Mouse (Mus musculus): ENCODE data around the gene Inpp5b.
"Not testable (repeated sequence)": the region's sequence is repeated elsewhere in the genome, so short reads cannot be mapped to it uniquely, and the experiment has no call there.

The Inpp5b gene

DNA sequence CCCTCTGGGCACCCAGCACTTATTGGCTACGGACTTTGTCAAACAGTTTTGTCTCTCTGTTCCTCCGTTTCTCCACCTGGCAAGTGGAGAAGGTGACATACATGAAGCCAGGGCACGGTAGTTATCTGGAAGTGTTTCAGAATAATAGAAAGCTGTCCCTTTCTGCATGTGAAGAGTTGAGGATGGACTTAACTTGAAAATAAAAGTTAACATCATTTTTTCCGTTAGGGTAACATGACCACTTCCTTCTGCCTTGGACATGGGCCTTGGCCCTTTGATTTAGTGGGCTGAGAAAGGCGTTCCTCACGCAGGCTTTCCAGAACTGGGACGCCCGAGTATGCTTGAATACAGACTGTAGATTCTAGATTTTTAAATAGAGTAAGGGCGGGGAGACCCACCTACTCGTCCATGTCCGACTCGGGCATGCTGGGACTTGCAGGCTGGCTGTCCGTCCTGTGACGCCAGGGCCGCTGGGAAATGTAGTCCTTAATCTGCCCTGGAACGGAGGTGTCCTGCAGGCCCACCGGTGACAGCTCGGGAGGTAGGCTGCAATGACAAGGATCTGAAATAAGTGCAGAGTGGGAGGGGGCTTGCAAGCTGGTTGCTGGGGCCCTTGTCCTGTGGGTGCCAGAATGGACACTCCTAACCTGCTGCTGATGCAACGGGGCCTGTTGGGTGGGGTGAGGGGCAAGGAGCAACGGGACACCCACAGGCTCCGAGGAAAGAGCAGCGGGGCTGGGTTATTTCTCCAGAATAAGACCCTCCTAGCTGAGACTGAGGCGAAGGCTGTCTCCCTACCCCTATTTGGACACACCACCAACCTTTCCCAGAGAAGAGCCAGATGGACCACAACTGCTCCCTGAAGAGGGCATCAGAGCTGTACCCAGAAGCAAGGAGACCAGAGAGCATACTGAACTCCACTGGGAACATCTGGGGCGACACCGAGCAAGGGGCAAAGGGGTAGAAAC is at the start of gene Inpp5b:
Gene Inpp5b (plus strand): TSS at position 475 of the 968 bp plus-strand sequence.
- DNase-seq: peak; percentile 84 to 88

DNA sequence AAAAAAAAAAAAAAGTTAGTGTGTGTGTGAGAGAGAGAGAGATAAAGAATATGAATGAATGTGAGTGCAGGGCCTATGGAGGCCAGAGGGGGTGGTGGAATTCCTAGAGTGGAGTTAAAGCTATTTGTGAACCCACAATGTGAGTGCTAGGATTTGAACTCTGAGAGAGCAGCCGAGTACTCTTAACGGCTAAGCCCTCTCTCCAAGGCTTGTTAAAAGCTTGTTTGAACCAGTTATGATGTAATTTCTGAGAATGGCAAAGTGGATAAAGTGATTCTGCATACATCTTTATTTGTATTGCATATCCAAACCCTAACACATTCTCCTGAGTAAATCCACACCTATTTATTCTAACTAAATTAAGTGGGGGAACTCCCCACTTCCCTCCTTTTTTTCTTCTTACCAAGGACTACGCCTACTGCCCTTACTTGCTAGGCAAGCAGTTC is 49.2 kb upstream of the Inpp5b start:
- DNase-seq: no peak

DNA sequence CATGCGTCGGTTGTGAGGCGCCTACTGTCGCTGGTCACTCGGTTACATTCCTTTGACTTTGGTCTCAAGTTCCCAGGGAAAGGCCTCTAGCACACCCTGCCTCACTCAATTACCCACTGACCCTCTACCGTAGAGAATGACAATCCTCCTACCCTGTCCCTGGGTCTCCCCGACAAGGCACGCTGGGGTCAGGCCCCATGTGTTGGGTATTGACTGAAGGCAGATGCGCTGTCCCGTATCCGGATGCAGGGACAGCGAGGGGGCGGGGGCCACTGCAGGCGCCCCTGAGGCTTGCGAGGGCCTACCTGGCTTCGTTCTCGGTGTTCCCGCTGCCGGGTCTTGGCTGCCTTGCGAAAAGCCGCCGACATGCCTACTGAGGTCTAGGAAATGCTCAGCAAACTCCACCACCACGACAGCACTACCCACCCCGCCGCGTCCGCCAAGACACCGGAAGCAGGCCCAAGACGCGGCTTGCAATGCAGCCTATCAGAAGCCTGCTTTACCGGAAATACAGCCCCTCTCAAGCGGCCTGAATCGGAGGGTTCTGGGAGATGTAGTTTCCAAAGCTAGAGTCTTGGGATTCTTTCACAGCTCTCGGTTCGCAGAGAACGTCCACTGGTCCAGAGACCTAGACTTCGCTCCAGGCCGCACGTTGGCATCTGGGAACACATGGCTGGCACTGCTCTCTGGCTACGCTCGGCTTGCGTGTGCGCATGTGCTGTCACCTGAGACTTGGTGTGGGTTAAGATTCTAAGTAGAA is 48.3 kb upstream of the Inpp5b start, which contains the start of gene Utp11:
Gene Utp11 (minus strand): TSS at position 466 of the 760 bp plus-strand sequence.
- peak; percentile 87 to 88 for DNase-seq

DNA sequence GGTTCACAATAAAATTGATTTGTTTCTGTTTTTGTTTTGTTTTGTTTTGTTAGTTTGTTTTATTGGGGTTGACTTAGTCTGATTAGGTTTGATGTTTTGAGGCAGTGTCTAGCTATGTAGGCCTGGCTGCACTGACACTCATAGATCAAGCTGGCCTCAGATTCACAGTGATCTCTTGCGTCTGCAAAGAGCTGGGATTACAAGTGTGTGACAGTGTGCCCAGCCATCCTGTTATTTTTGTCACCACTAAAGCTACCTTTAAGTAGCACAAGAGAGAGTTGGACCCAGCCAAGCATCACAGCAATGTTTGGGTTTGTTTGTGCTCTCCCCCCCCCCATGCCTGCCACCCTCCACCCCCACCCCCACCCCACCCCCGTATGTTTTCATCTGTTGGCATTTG is 47.1 kb upstream of the Inpp5b start:
- no peak for DNase-seq

DNA sequence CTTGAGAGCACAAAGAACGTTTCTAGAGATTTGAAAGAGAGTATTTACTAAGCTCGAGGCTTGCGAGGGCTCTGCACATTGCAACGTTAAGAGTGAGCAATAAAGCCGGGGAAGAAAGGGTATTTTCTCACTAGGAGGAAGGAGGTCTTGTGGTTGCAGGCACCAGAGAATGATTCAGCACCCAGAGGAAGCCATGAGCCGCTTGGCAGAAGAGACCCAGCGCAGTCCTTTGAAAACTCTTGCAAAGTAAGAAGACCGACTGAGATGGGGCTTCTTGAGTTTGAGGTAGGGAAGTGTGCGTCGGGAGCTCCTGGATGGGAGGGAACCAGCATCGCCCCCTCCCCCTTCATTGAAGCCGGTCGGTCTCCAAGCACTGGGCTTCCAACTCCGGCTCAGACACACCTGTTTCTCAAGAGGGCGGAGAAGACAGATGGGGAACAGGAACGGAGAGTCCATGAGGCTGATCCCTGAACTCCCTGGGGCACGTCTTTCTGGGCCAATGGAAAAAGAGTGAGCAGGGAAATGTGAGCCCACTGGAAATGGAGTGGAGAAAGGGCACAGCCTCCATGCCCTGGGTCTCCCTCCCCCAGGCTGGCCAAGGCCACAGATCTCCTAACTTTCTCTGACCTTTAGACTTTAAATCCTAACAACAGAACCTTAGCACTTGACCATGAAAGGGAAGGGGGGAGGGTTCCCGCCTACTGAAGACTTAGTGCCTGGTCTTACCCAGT is 45.7 kb upstream of the Inpp5b start:
- DNase-seq: no peak

DNA sequence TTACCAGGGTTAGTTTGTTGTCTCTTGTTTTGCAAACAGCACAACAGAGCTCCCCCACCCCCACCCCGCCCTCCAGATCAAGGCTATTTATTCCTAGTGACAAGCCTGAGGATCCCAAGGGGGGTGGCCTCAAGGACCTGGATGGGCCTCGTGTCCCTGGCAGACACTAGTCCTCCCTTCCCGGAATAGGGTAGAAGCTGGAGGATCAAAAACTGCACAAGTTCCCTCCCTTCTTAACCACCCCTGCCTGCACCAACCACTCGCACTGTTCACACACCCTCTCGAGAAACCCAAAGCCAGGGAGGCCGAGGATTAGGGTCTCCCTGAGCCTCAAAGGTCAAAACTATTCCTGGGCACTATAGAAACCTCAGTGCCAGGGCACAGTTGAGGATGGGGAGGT is 41.9 kb upstream of the Inpp5b start:
- no peak for DNase-seq

DNA sequence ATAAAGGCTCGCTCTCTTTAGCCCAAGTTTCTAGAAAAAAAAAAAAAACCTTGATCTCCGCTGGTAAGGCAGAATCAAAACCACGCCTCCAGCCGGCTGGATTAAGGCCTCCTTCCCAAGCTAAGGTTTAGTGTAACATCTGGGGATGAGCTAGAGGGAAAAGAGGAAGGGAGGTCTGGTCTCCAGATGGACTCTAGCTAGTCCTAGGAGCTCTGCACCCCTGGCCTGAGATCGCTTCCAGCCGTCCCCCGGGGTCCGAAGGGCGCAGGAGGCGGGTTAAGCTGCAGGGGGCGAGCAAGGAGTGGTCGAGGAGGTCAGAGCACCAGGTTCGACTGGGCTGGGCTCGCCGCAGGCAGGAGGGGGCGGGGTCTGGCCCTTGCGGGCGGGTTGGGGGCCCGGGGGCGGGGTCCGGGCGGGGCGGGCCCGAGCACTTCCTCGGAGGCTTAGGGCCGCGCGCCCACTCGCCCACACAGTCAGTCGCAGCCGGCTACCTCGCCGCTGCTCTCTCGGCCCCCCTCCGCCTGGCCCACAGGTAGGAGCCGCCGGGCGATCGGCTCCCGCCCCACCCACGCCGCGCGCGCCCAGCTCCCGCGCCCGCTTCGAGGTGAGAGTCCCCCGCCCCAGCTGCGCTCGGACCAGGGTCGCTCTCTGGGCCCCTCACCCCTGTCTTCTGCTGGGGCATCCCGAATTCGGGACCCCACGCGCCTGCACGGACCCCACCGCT is 41.2 kb upstream of the Inpp5b start, which contains the start of gene Fhl3:
Gene Fhl3 (plus strand): TSS at position 454 of the 724 bp plus-strand sequence.
- DNase-seq: peak in 1 of 2 experiments; percentile 21

DNA sequence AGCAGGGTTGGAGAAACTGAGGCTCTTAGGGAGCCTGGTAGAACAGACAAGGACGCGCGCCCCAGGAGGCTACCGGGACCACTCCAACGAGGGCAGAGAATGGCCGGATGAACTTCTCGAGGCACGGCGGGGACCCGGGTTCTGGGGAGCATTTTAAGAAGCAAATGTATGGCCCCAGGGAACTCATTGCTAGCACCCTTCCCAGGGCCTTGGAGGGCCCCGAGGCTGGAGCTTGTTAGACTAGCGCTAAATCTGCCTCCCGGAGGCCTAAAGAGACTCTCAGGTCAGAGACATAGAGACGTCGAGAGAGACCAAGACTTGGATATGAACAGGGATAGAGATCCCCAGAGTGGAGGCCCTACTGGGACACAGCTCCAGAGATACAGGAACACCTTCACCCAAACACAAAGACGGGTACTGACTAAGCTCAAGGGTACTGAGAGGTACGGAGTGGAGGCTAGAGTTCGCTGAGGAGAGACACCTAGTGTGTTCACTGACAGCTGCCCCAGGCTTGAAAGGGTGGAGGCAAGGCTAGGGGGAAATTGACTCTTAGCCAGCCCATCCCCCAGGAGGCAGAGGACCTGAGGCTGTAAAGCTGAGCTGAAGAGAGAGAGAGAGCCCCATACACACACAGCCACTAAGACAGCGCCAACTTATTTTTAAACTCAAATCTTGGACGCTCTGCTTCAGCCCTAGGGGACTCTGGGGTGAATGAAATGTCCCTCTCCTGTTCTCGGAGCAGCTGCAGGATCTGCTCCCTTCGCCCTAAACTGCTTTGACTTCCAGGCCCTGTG is 40.4 kb upstream of the Inpp5b start:
- DNase-seq: peak; percentile 44 to 56

DNA sequence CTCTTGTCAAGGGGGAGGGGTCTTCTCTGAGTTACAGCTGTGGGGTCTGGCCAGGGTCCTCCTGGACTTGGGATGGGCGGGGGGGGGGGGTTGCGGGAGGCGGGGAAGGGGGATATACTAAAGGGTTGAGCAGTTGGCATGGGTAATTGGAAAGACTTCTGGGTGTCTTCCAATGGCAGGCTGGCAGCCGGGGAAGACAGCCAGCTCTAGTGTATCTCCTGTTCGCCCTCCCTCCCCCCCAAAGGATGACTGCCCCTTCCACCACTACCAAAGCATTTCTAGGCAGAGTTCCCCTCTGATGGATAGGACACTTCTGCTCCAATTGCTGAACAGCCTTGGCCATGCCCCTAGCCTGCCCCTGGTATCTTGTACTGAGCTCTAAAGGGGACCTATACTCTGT is 39.7 kb upstream of the Inpp5b start:
- peak; percentile 73 to 78 for DNase-seq

DNA sequence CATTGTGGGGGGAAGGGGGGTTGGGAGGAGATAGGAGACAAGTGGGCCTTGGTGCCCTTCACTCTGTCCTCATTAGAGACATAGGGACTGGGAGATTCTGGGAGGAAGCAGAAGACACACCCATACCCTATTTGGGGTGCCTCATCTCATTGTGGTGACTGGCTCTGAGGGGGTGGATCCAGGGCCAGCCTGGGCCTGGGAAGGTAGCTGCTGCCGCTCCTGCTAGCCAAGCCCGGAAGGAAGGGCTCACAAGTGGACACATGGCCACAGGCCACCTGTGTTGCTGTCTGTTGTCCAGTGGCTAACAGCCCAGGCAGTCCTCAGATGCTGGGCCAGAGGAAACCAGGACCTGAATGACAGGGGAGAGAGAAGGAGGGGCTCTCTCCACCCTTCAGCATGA is 38.2 kb upstream of the Inpp5b start:
- DNase-seq: peak in 1 of 2 experiments; percentile 25

DNA sequence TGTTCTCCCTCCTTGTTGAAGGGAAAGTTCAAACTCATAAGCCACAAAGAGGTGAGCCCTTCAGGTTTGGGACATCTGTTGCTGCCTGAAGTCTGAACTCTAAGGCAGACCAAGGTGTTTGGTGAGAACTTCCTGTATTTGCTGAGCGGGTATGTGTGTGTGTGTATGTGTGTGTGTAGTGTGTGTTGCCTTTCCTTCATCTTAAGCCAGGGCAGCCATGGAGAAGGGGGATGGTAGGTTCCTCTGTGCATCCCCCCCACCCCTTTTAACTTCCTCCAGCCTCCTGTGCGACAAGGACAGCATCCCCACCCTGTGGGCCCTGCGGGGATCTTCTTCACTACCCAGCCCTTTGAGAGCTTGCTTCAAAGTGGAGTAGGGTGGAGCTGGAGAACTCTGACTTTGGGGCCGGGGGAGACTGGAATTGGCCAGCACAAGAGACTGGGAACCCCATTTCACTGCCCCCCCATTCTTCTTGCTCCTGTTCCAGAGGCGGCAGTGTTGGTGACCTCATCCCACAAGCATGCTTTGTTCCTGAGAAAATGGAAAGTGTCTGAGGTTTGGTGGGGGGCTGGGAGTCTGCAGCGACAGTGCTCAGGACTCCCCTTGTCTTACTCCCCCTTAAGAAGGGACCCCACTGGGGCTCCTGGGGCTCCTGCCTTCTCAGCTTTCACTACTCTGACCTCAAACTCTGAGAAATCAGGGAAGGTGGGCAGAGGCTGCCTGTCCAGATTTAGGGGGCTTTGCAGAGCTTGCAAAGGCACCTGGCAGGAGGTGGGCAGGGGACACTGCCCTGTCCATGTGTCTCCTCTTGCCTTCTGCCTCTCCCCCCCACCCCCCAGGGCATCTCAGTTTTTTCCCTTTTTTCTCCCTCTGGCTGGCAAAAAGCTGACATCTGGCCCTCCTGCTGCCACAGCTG is 37.5 kb upstream of the Inpp5b start:
- DNase-seq: no peak

DNA sequence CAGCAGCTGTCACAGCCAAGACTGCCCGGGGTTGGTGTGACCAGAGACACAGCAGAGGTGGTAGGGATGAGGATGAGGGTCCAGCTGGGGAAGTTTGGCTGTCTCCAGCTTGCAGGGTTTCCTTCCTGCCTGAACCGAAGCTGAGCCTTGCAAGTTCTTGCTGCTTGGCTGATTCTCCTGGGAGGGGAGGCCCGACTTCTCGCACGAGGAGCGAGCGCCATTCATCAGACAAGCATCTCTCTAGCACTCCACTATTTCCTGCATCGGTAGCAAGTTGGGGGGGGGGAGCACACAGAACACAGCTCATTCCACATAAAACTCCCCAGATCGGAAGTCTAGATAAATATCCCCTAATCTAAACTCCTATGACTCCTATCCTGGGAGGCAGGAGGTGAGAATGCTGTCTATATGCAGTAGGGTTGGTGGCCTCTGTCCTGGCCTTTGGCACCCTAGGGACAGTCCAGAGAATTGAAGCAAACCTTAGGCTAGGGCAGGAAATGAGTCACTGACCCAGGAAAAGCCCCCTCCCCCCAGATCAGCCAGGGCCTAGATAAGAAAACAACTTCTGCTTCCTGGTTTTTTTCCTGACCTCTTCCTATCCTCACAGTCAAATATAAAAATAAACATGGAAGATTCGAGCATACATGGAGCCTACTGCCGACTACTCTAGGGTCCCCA is 36.7 kb upstream of the Inpp5b start:
- DNase-seq: no peak

DNA sequence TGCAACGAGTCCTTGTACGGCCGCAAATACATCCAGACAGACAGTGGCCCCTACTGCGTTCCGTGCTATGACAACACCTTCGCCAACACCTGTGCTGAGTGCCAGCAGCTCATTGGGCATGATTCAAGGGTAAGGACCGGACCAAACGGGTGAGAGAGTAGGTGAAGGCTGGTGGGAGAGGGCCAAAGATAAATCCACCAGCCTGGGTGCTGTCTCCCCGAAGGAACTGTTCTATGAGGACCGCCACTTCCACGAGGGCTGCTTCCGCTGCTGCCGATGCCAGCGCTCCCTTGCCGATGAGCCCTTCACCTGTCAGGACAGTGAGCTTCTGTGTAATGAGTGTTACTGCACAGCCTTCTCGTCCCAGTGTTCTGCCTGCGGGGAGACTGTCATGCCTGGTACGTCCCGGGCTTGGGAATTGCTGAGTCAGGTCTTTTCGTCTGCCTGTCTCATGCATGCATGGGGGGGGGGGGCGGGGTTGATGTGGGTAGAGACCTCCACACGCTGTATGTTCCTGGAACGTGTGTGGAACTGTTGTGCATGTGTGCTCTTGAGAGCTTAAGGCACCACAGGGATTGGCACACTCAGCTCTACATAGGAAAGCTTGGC is 35.9 kb upstream of the Inpp5b start:
- DNase-seq: no peak

DNA sequence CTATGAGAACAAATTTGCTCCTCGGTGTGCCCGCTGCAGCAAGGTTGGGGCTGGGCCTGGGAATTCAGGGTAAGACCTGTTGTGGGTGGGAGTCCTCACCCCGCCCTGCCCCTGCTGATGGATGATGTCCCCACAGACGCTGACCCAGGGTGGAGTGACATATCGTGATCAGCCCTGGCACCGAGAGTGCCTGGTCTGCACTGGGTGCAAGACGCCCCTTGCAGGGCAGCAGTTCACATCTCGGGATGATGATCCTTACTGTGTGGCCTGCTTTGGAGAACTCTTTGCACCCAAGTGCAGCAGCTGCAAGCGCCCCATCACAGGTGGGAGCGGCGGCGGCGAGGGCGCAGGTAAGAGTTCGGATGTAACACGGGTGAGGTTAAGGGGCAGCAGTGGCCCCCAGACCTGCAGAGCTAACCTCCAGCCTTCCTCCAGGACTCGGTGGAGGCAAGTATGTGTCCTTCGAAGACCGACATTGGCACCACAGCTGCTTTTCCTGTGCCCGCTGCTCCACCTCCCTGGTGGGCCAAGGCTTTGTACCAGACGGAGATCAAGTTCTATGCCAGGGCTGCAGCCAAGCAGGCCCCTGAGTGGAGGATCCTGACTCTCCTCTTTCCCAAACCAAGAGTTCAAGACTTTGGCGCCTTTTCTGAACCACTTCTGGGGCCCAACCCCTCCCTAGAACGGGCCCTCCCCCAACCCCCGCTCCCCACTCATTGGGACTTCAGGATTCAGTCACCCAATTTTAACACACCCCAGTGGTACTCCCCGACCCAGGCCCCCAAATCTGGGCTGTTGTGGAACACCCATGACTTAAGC is 34.1 kb upstream of the Inpp5b start:
- not testable (repeated sequence) for DNase-seq

DNA sequence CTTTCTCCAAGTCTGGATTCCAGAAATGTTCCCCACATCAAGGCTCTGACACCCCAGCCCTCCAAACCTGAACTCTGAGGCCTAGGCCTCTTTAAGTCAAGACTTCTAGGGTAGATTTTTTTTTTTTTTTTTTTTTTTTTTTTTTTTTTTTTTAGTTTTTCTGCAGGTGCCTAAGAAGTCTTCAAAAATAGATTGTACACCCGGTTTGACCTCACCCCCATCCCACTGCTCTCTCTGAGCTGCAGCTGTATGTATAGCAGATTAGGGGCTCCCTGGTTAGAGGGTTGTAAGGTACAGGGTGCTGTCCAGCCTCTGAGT is 33.5 kb upstream of the Inpp5b start:
- DNase-seq: not testable (repeated sequence)

DNA sequence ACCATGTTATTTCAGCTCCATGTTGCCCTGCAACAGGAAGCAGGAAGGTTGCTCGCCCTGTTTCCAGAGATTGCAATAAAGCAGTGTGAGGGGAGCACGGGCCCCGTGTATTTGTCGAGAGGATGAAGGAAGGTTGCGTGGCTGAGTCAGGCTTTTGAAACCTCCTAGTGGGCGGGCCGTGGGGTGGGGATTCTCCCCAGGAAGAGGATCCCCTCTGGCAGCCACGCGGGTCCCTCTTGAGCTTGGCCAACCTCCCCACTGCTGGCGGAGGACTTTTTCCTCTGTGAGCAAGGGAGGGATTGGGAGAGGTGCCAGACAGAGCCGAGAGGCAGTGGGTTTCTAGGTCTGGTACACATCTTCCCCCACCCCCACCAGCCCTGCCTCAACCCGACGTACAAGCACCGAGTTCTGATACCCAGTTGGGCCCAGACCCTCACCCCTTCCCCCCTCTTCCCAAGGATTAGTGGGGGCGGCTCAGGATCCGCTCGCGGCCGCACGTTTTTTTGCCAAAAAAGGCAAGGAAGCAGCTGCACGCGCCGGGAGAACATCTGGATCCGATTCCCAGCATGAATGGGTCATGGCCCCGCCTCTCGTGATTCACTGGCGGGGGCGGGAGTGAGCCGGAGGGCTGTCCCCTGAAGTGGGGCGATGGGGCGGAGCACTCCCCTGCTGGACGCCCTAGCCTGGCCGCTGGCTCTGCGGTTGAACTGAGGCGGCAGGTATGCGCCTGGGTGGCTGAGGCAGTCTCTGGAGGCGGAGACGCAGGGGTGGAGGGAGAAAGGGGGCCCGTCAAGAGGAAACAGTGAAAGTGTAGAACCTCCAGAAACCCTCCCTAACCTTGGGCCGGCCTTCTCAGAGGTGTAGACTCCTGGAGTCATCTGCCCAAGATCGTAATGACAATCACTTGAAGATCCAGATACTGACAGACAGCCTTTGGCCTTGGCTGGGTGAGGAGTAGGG is 32.9 kb upstream of the Inpp5b start:
- peak; percentile 33 to 63 for DNase-seq

DNA sequence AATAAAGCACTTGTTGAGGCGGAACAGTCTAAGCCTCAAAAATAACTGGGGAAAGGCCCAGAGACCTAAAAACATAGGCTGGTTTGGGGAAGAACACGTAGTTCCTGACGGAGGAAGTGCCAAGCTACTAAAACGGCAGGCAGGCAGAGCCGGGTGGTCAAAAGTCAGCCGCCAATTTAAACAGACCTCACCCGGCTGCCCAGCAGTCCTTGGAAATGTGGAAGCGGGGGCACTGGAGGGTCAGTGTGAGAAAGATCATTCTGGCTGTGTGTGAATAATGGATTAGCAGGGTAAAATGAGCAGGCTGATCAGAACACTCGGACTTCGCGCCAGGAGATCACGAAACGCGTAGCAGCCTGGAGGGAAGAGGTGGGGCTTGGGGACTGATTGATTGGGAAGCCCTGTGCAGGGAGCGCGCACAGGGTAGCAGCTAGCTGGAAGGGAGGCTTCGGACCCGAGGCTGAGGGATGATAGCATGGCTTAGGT is 31.6 kb upstream of the Inpp5b start:
- DNase-seq: no peak

All from cerebellum, postnatal 14 days (tissue).